Mouse (Mus musculus): ENCODE measurements around the gene Cttnbp2.
A peak's percentile ranks its signal among the peaks of the same experiment; 100 is the strongest.

The Cttnbp2 gene

DNA sequence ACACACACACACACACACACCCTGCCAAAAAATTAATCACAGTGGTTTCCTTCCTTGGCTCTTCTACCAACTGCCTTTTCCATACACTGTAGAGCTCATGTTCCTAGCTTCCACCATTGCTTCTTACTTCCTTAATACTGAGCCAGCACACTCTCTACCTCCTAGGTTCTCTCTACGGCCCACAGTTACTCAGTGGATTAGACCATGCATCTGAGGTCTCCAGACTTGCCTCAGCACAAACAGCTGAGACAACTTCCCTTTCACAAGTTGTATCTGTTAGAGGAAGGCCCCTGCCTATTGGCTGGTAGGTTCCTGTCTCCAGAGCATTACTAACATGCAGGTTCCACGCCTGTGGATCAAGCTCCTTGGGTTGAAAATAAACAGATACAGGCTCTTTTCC is 45.4 kb downstream of the Cttnbp2 start:
- DNase-seq (ENCODE audit: low read depth, low spot score) = no peak

- DNase-seq (ENCODE audit: low read depth, low spot score) = no peak
Observed at GRCm38 (mm10) chr6:18467777-18468176, 46.9 kb downstream of the Cttnbp2 start.

DNA sequence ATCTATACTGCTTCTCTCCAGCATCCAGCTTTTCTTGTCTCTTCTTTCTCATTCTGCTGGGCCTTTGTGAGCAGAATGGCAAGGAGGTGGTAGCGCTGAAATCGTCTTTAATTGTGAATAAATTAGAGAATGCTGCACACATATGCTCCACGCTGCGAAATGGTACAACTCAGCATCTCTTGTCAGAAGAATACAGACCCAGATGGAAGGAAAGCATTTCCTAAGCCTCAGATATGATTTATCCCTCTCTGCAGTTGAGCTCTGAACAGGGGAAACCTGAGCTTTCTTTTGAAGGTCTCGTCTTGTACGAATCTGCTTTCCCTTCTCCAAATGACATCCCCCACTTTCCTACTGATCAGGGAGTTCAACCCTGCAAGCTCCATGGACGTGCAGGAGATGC is 48.4 kb downstream of the Cttnbp2 start:
- no peak for DNase-seq (ENCODE audit: low read depth, low spot score)

DNA sequence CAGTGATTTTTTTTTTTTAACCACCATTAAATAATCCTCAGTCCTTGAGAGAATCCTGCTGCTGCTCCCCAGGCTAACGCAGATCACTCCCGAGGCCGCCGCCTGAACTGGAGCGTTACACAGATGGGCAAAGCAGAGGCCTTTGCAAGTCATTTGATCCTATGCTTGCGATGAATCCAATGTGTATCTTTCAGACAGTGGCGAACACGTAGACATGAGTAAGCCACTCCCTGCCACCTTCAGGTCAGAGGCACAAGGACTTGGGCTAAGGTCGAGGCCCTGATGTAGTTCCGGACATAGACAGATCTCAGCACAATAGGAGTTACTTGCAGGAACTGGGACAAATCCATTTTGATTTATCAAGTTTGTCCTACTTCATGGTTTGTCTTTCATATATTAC is 49.0 kb downstream of the Cttnbp2 start:
- peak; percentile 8 for DNase-seq (ENCODE audit: low read depth, low spot score)

DNA sequence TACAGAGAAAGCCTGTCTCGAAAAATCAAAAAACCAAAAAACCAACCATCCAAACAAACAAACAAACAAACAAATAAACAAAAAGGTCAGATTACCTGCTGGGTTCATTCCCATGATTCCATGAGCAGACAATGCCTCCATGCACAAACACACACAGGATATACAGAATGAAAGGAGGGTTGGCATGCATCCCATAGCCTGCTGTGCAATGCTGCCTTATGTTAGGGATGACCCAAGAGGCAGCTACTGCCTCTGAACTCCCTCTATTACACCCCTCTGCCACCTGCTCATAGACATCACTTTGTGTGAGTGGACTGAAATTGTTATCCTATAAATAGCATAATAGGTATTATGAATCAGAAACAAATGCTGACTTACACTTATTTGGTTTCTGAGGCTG is 55.0 kb downstream of the Cttnbp2 start:
- no peak for DNase-seq (ENCODE audit: low read depth, low spot score)

- no peak for DNase-seq (ENCODE audit: low read depth, low spot score)
Observed at GRCm38 (mm10) chr6:18450551-18451193, 64.0 kb downstream of the Cttnbp2 start.

- DNase-seq (ENCODE audit: low read depth, low spot score) = no peak
Observed at GRCm38 (mm10) chr6:18448078-18448477, 66.6 kb downstream of the Cttnbp2 start.

DNA sequence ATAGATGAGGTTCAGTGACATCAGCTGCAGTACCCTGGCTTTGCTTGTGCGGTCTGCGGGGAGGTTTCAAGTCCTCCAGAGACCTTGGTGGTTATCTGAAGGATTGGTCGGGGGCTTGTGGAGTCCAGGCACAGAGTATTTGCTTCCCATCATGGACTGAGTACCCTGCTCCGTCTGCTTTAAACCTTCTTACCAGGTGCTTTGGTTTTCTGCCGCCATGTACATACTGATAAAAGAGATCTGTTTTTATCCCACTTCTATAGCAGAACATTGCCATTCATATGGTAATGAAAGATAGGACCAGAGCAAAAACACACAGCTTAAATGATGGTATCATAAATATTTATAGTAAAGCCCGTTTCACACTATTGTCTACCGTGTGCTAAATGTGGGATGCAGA is 67.7 kb downstream of the Cttnbp2 start:
- DNase-seq (ENCODE audit: low read depth, low spot score) = no peak

GRCm38 (mm10) chr6:18446359-18446758 is 68.3 kb downstream of the Cttnbp2 start:
- no peak for DNase-seq (ENCODE audit: low read depth, low spot score)

DNA sequence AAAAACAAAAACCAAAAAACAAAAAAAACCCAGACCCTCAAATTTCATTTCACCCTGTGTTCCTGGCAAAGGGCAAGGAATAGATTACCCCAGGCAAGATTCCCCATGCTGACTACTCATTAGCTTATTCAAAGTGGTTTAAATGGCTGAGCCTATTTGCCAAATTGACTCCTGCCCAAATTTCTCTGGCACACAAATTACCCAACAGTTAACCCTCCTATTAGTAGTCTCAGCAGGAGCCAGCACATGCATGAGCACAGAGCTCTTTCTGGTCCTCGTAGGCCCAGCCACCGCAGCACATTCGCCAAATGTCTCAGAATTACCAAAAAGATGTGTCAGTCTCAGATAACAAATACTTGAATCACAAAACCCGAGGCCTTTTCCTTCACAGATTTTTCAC is 68.9 kb downstream of the Cttnbp2 start:
- DNase-seq (ENCODE audit: low read depth, low spot score) = no peak

GRCm38 (mm10) chr6:18442303-18442702 is 72.3 kb downstream of the Cttnbp2 start:
- DNase-seq (ENCODE audit: low read depth, low spot score) = no peak

- no peak for DNase-seq (ENCODE audit: low read depth, low spot score)
Observed at GRCm38 (mm10) chr6:18440918-18441532, 73.6 kb downstream of the Cttnbp2 start.

- no peak for DNase-seq (ENCODE audit: low read depth, low spot score)
Observed at GRCm38 (mm10) chr6:18436127-18436812, 78.4 kb downstream of the Cttnbp2 start.

- DNase-seq (ENCODE audit: low read depth, low spot score) = no peak
Observed at GRCm38 (mm10) chr6:18434828-18435531, 79.7 kb downstream of the Cttnbp2 start.

DNA sequence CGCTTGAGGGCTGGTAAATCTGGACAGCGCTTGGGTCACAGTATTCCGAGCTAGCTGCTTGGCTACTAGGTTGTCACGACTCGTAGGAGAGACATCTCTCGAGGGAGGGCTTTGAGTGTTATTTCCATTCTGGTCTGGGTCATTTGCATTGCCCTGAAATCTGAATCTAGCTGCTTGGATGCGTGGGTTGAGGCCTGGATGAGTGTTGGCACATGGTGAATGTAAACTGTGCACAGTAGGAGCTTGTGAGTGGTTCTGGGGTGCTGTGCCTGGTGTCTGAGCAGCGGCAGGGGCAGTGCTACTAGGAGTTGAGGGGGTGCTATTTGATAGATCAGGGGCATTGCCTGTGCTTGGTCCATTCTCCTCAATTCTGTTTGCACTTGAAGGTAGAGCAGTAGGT is 80.3 kb downstream of the Cttnbp2 start:
- no peak for DNase-seq (ENCODE audit: low read depth, low spot score)

- no peak for DNase-seq (ENCODE audit: low read depth, low spot score)
Observed at GRCm38 (mm10) chr6:18432362-18432761, 82.3 kb downstream of the Cttnbp2 start.

DNA sequence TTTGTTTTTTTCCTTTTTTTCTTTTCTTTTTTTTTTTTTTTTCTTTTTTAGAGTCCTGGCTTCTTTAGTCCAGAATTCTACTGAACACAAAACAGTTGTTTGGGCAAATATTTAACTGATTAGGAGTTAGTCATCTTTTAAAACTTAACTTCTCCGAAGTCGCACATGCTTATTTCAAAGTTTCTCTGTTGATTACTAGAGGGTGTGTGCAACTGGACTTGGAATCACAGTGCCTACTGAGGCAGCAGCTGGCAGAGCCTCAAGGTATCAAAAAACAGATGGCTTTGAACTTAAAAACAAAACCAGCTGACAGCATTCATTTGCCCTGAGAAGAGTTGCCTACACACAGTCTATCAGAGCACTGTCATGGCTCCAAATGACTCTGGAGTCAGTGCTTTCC is 82.8 kb downstream of the Cttnbp2 start:
- DNase-seq (ENCODE audit: low read depth, low spot score) = no peak

DNA sequence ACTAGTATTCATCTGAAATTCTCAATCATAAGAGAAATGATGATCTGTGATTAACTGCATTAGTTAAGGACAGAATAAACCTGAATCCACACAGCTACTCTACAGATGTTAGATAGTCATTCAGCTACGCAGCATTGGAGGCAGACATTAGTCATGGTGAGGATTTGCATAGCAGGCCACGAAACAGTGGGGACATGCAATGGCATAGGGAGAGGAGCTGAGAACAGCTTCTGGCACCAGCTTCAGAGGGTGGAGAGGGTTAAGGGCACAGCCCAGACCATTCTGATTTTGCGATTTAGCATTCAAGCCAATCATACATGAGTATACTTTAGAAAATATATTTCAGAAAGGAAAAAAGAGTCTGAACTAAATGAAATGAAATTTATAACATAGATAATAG is 84.6 kb downstream of the Cttnbp2 start:
- no peak for DNase-seq (ENCODE audit: low read depth, low spot score)

DNA sequence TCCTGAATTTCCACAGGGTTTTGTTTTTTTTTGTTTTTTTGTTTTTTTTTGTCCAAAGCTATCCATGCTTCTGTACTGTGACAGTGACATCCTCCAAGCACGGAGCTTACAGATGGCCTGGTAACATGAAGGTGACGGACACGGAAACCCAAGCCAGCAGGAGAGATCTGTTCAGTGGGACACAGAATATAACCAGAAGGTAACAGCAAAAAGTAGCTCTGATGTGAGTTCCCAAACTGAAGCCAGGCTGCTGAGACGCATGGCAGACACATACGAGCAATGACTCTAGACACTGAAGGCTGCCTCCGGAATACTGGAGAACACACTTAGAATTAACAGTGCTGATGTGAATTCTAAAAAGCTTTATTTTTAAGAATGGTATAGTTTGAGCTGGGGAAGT is 89.8 kb downstream of the Cttnbp2 start:
- no peak for DNase-seq (ENCODE audit: low read depth, low spot score)

DNA sequence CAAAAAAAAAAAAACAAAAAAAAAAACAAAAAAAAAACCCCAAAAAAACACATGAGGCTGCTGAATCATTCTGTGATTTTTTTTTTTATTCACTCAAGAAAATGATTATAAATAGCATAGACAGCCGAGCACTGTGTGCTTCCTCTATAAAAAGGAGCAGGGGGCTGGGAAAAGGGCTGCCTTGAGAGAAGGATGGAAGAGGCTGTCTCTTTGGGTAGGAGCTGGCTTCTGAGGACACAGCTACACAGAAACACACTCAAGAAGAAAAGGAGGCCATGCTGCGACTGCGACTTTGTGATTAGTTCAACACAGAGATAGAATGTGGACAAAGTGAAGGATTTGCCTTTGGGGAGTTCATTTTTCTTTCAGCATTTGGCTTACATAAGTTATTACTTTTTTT is 90.3 kb downstream of the Cttnbp2 start:
- DNase-seq (ENCODE audit: low read depth, low spot score) = no peak

GRCm38 (mm10) chr6:18423112-18423511 is 91.5 kb downstream of the Cttnbp2 start:
- DNase-seq (ENCODE audit: low read depth, low spot score) = no peak

DNA sequence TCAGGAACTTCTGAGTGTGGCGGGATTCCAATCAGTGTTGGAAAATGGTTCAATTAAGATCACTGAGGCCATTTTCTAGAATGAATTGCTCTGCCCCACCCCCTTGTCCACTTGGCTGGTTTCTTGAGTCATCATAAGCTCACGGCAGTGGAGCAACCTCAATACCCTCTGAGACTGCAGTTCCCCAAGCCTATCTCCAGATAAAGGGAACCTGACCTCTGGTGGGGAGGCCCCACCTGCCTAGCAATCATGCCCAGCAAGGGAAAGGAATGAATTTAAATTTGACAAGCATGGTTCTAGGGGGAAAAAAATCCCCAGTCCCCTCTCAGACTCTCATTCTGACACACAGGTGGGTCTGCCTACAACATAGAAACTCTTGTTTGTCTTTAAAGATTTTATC is 93.1 kb downstream of the Cttnbp2 start:
- DNase-seq (ENCODE audit: low read depth, low spot score) = no peak

DNA sequence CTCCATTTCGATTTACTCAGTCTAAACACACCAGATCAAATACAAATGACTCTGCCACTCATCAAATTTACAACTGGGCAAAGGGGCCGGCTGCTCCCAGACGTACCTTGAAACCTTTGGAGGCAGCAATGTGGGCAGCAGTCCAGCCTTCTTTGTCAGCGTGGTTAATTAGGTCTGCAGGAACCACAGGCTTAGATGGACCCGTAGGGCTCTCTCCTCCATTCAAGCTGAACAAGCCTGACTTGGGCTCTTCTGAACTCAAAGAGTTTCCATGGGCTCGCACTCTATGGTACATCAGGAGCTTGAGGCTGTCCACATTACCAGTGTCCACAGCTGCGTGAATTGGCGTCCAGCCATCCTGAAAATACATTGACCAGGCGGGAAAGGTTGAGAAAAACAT is 94.0 kb downstream of the Cttnbp2 start:
- DNase-seq (ENCODE audit: low read depth, low spot score) = no peak

Data from ES-CJ7 (cell line).